Mouse (Mus musculus) megakaryocyte, embryonic 14.5 days (primary cell): Measurements from ENCODE around the gene Erg. TPM values are rescaled to one million over a fixed set of nuclear protein-coding genes. Genes with fewer than 3 reads are reported as not detected.

ENCODE experiments used
- H3K27me3 ChIP-seq: replicated peaks from 2 replicates; pipeline ENCODE3; 2012; ENCODE audit warnings: inconsistent platforms
- H3K36me3 ChIP-seq: replicated peaks from 2 replicates; pipeline ENCODE3; 2012; ENCODE audit warnings: low read length, inconsistent platforms, mixed read lengths
- H3K4me1 ChIP-seq: 2 replicates; pipeline ENCODE4 v1.6.1; 2012; ENCODE audit warnings: inconsistent platforms
- H3K4me3 ChIP-seq: replicated peaks from 2 replicates; pipeline ENCODE3; 2012; ENCODE audit warnings: moderate library complexity, mild to moderate bottlenecking, inconsistent platforms
- H3K9me3 ChIP-seq: 2 replicates; pipeline ENCODE4 v1.6.1; 2012; ENCODE audit warnings: inconsistent platforms
- FLI1 ChIP-seq: IDR thresholded peaks from 2 replicates; pipeline ENCODE4 v1.6.1; 2012; ENCODE audit warnings: low read length, inconsistent platforms, mixed read lengths
- GATA1 ChIP-seq: IDR thresholded peaks from 3 replicates; pipeline ENCODE4 v1.6.1; 2012; ENCODE audit warnings: mixed read lengths, low read length, inconsistent platforms, borderline replicate concordance
- polyA plus RNA-seq: library from polyadenylated mRNA; stranded (reverse); fragments of >175 nt; gene quantifications from 2 replicates; pipeline ENCODE4 v1.2.3, GENCODE M21; 2012; ENCODE audit warnings: low replicate concordance; ENCODE audit not compliant: insufficient read depth

The Erg gene
- polyA plus RNA-seq, 1 experiment = 3.9 TPM

DNA sequence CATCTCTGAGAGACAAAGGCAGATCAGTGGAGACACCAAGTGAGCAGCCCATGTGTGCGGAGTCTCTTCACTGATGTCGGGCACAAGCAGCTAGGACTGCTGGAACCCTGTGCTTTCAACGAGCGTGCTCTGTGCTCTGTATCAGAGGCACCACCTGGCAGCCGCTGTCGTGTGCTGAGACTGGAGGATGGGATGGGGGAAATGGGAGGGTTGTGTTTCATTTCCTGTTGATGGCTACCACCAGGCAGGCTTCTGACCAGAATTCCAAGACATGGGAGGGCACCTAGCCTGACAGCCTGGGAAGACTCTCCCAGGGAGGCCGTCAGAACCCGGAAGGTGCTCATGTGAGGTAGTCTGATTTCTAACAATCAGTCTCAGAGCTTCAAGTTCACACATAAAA lies 234.1 kb downstream of the Erg start:
- Histone ChIP-seq H3K4me3 (peak overlapping the region; percentile 28), H3K4me1 (peaks cover 62% of the 10 kb centered on the region), H3K27me3 (peaks cover 21% of the 10 kb centered on the region), H3K36me3 (no peaks in the 10 kb centered on the region), H3K9me3 (no peaks in the 10 kb centered on the region)
- no peak for TF ChIP-seq GATA1
- no peak for TF ChIP-seq FLI1

DNA sequence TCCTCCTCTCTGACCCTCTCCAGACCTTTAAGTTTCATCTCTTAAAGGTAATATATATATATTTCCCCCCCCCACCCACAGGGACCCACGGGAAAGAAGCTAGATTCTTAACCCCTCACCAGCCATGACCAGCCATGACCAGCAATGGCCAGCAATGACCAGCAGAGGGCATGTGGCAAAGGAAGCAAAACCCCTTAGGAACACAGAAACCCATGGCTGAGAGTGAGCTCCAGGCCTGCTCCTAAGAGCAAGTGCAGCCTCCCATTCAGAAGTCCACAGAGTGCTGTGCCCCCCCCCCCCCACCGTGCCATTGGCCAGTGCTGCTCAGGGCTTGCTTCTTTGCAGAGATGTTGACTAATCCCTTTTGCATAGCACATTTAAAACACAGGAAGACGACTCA lies 235.9 kb downstream of the Erg start:
- no peak overlapping the region for H3K4me3 ChIP-seq
- no peaks in the 10 kb centered on the region for H3K36me3 ChIP-seq
- H3K4me1 ChIP-seq = peaks cover 80% of the 10 kb centered on the region
- peaks cover 9% of the 10 kb centered on the region for H3K27me3 ChIP-seq
- H3K9me3 ChIP-seq = no peaks in the 10 kb centered on the region
- TF ChIP-seq FLI1 (no peak), GATA1 (no peak)

DNA sequence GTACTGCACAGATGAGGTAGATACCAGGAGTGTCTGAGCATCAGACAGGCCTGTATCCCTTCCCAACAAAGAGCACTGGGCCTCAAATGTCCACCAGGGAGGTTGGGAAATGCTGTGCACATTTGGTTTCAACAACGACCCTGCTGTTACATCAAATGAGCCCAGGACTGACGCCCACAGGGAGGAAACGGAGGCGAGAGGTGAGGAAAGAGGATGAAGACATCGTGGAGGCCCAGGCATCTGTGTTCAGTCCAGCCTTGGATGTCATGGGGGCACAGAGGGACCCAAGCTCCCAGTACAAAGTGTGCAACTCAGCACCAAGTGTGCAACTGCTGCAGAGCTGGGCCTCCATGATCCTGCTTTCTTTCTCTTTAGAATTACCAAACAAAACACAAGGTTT lies 236.6 kb downstream of the Erg start:
- peaks cover 87% of the 10 kb centered on the region for H3K4me1 ChIP-seq
- TF ChIP-seq FLI1 = no peak
- no peak for TF ChIP-seq GATA1
- H3K4me3 ChIP-seq = peak overlapping the region; percentile 12
- peaks cover 9% of the 10 kb centered on the region for H3K27me3 ChIP-seq
- H3K9me3 ChIP-seq = no peaks in the 10 kb centered on the region
- H3K36me3 ChIP-seq = no peaks in the 10 kb centered on the region

DNA sequence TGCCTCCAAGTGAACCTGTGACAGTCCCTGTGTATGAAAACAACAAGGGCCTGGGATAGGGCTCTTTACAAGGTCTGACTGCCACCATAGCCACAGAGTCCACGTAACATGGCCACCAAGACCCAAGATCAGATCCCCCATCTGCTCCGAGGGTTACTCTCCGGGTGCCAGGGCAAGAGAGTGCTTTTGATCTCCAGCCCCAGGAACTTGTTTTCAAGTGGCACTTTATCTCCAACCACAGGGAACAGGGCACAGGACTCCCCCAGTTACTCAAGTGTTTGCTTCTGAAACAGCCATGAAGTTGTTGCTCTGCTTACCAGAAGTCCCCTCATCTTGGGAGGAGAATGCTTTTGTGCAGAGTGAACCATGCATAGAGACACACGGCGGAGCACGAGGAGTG lies 237.0 kb downstream of the Erg start:
- TF ChIP-seq FLI1 (no peak), GATA1 (no peak)
- Histone ChIP-seq H3K36me3 (no peaks in the 10 kb centered on the region), H3K27me3 (peaks cover 7% of the 10 kb centered on the region), H3K4me1 (peaks cover 89% of the 10 kb centered on the region), H3K4me3 (peak overlapping the region; percentile 12), H3K9me3 (no peaks in the 10 kb centered on the region)

DNA sequence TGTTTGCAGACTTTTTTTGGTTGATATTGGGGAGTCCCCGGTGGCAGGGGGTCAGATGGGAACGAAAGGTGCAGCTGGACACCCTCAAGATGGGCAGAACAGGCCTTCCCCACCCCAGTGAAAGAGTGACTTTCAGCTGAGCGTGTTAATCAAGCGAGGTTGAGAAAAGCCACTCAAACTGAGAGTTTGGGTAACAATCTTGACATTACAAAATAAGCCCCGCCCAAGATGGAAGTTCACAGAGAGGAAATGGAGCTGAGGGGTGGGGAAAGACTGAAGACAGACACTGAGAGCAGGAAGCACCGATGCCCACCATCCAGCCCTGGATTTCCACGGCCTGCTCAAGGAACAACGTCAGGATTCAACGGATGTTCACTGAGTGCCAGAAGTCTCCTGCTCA lies 237.8 kb downstream of the Erg start:
- H3K4me1 ChIP-seq = peaks cover 86% of the 10 kb centered on the region
- H3K9me3 ChIP-seq = no peaks in the 10 kb centered on the region
- no peak overlapping the region for H3K4me3 ChIP-seq
- no peaks in the 10 kb centered on the region for H3K27me3 ChIP-seq
- TF ChIP-seq FLI1 = no peak
- no peak for TF ChIP-seq GATA1
- no peaks in the 10 kb centered on the region for H3K36me3 ChIP-seq

DNA sequence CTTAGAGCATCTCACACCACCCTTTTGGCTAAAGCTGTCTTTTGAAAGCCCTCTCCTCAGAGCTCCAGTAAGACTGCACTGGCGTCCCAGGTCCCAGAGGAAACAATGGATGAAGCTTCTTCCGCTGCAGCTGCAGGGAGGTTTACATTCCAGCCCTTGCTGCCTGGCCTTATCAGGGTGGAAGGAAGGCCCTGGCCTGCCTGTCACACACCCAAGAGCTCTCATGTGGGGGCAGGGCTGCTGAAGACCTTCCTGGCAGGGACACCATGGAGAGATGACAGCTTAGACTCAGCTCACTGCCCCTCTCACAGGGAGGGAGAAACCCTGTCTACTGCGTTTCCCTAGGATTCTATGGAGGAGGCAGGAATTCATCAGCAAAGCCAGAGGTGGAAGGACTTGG lies 239.2 kb downstream of the Erg start:
- no peaks in the 10 kb centered on the region for H3K9me3 ChIP-seq
- peak overlapping the region; percentile 88 for H3K4me3 ChIP-seq
- peaks cover 87% of the 10 kb centered on the region for H3K4me1 ChIP-seq
- no peaks in the 10 kb centered on the region for H3K27me3 ChIP-seq
- no peak for TF ChIP-seq GATA1
- TF ChIP-seq FLI1 = no peak
- H3K36me3 ChIP-seq = no peaks in the 10 kb centered on the region

DNA sequence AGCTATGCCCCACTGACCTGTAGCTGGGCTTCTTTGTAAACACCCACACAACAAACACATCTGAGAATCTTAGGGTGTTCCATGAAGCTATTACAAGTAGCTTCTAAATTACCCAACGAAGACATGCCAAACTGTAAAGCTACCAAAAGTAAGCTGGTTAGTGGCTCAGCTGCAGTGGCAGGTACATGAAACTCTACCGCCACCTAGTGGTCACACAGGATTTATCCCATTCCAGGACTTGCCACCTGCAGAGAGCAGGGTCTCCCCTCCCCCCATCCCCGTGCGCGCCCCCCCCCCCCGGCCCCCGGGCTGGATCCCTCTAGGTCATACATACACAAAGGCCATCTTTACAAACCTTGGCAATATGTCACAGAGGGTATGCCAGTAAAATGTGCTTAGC lies 240.5 kb downstream of the Erg start:
- no peaks in the 10 kb centered on the region for H3K36me3 ChIP-seq
- no peaks in the 10 kb centered on the region for H3K9me3 ChIP-seq
- TF ChIP-seq FLI1 = no peak
- TF ChIP-seq GATA1 = no peak
- H3K27me3 ChIP-seq = no peaks in the 10 kb centered on the region
- H3K4me1 ChIP-seq = peaks cover 90% of the 10 kb centered on the region
- peak overlapping the region; percentile 65 for H3K4me3 ChIP-seq

DNA sequence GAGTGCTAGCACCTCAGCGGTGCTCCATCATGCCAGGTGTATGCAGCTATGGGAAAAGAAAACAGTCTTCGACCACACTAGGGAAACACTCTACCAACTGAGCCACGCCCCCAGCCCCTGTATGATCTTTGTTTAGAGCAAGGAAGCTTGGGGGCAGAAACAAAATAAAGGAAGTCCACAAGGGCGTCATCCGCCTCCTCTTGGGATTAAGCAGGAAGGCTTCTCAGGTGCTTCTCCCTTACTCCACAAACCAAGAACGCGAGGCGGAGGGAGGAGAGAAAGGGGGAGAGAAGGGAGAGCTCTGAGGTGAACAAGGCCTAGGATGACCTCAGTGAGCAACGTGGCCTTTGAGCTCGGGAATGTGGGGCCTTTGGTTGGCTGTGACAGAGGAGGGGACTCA lies 241.4 kb downstream of the Erg start:
- Histone ChIP-seq H3K27me3 (no peaks in the 10 kb centered on the region), H3K36me3 (no peaks in the 10 kb centered on the region), H3K4me1 (peaks cover 87% of the 10 kb centered on the region), H3K9me3 (no peaks in the 10 kb centered on the region), H3K4me3 (no peak overlapping the region)
- TF ChIP-seq GATA1 (no peak), FLI1 (no peak)

DNA sequence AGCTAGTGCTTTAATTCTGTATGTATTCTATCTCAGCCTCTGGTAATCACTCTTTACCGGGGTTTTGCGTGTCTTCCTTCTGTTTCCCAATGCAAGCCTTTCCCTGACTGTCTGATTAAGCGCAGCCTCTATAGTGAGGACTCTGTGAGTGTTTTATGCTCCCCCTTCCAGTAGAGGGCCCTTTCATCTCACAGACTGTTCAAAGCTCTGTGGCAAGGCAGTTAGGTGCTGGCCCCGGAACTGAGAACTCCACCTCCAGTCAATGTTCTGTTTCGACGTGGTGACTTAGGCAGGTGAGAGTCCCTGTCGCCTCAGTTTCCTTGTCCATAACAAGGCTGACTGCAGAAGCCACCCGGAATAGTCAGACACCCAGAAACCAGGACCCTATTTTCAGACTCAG lies 244.4 kb downstream of the Erg start:
- Histone ChIP-seq H3K4me3 (no peak overlapping the region), H3K4me1 (peaks cover 80% of the 10 kb centered on the region), H3K36me3 (no peaks in the 10 kb centered on the region), H3K27me3 (peaks cover 2% of the 10 kb centered on the region), H3K9me3 (no peaks in the 10 kb centered on the region)
- no peak for TF ChIP-seq FLI1
- no peak for TF ChIP-seq GATA1

DNA sequence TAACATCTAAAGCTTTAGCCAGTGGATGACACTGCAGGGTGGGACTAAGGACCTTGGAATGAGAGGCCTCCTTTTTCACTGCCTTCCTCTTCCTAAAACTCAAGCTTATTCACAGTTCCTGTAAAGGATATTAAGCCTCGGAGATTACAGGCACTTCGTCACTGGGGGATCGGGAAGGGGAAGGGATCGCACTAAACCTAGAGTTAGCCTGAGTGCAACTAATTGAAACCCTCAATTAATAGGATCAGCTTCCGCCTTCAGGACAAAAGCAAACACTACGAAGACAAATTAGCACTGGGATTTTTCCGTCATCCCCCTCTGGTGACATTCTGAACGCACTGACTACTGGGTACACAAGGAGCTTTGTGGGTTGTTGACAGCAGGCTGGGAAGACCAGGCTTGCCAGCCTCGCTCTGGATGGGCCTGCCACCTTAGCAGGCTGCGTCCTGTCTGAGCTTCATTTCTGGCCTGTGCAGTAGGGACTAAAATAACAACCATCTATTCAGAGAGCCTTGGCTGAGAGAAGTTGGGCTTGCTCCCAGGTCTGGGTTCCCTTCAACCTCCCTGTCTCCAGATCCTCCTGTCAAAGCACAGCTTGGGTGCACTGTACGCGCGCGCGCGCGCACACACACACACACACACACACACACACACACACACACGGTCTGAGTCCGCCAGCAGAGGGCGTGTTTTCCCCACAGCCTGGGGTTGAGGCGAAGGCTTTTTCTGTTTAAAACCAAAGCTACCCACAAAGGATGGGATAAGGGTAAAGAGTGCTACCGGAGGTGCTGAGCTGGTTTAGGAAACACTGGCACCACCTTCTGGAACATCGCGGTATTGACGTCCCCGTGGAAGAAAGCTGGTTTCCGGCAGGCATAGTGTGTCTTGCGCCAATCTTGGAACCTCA lies 245.3 kb downstream of the Erg start:
- Histone ChIP-seq H3K4me1 (peaks cover 75% of the 10 kb centered on the region), H3K4me3 (no peak overlapping the region), H3K9me3 (no peaks in the 10 kb centered on the region), H3K36me3 (no peaks in the 10 kb centered on the region), H3K27me3 (peaks cover 2% of the 10 kb centered on the region)
- TF ChIP-seq GATA1 (no peak), FLI1 (no peak)
